Mouse (Mus musculus): Measurements from ENCODE around the gene Cfap126. TPM values are rescaled to one million over a fixed set of nuclear protein-coding genes. Genes with fewer than 3 reads are reported as not detected.

The Cfap126 gene
- total RNA-seq, 2 experiments from 2014 or later, result 1.2 TPM; not detected in 1

DNA sequence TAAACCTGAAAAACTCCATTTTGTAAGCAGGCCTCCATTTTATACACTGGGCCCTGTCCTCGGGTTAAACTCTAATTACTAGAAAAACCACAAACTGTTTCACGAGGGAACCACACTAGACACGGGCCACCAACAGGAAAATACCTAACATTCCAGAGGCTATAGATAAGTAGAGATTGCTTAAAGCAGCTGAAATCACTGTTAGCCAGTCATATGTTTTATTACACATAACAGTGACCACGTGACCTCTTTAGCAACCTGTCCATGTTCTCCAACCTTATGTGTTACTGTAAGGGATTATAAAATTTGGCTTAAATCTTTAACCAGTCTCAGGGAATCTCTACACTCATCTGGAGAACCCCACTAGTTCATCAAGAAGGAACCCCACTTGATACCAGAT is 19.3 kb upstream of the Cfap126 start:
- no peak for DNase-seq (ENCODE audit: low spot score in 2 of 2)

DNA sequence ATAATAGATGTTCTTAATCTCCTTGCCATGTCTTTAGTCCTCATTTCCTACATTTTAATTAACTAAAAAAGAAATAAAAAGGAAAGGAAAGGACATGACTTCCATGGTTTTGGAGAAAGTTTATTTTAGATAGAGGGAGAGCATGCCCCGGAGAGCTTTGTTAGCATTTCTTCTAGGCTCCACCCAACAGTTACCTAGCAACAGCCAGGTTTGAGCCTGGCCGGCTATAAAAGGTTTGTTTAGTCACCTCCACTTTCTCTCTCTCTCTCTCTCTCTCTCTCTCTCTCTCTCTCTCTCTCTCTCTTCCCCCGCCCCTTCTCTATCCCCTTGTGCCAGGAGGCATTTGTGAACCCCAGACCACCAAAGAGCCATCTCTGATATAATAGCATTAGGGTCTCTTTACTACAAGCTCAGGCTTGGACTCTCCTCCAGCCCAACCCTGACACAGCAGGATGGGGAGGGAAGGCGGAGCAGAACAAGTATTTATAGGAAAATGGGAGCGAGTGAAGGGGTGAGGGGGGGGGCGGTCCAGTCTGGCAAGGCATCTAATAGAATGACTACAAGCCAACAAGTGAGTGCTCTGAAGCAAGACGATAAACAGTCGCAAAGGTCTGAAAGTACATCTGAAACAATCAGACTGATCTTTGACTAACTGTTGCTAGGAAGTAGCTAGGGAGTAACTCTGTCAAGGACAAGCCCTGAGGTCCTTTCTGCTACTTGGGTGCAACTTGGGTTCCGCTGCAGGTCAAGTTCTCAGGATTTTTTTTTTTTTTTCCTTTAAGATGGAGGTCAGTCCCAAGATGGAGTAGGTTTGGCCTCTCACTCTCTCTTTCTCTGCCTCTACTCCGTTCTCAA is 17.4 kb upstream of the Cfap126 start:
- no peak for DNase-seq (ENCODE audit: low spot score in 2 of 2)

DNA sequence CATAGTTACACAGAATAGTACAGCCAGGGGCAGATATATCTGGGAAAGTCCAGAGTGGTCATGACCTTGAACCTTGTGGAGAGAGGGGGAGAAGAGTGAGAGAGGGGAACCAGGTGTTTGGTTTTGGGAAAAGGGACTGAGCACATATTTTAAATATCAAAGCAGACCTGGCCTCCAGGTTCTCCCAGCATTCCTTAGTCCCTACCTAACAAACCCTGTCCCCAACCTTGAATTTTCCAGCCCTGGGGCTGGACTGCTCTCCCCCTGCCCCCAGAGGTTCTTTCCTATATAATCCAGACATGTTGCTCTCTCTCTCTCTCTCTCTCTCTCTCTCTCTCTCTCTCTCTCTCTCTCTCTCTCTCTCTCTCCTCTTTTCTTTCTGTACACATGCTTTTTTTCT is 16.6 kb upstream of the Cfap126 start:
- DNase-seq (ENCODE audit: low spot score in 2 of 2), result no peak

DNA sequence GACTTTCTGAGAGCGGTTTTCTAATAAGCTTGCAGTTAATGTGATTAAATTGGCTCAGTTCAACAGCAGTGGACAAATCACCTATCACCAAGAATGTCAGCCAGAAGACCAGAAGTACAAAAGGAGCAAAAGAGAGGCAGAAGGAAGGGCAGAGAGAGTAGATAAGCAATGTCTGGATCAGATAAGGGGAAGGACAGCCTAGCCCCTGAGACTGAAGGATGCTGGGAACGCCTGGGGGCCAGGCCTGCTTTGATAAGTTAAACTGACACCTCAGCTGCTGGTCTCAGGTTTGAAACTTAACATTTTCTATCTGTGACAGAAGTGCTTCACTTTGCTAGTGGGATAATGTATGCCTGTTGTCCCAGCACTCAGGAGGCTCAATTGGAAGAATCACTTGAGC is 16.1 kb upstream of the Cfap126 start:
- no peak for DNase-seq (ENCODE audit: low spot score in 2 of 2)

DNA sequence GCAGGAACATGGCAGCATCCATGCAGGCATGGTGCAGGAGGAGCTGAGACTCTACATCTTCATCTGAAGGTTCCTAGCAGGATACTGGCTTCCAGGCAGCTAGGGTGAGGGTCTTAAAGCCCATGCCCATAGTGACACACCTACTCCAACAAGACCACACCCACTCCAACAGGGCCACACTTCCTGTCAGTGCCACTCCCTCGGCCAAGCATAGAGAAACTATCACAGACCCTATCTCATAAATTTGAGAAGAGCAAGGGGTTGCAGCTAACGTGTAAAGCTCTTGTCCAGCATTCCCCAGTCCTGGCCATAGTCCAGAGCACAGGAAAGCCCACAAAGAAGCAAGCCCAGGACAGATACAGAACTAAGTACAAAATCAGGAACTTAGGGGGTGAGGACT is 12.7 kb upstream of the Cfap126 start:
- no peak for DNase-seq (ENCODE audit: low spot score in 2 of 2)

DNA sequence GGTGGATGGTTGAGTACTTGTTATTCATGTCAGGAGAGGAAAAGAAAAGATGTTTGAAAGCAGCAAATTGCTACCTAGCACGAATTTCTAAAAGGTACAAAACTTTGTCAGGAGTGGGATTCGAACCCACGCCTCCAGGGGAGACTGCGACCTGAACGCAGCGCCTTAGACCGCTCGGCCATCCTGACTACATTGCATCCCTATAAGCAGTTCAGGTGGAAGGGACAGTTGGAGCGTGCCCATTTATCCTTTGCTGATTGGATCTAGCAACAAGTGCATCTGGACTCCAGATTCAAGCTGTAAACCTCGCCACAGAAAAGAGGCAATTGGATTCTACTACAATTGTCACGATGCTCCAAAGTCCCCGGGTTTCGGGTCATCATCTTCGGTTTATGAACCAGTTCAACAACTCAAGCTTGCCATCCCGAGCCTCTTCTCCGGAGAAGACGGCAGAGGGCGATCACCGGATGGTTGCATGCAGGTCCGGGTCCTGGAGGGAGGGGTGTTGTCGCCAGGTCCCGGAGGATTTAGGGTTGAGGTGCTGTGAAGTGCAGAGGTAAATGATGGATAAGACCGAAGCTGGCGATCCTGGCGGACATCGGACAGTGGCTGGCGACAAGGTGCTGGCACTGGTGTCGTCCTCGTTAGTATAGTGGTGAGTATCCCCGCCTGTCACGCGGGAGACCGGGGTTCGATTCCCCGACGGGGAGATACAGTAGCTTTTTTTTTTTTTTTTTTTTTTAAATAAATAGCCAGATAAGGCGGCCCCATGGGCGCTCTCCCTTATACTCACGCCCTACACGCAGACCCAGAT is 11.8 kb upstream of the Cfap126 start:
- peak; percentile 70 to 80 for DNase-seq (ENCODE audit: low spot score in 2 of 2)

DNA sequence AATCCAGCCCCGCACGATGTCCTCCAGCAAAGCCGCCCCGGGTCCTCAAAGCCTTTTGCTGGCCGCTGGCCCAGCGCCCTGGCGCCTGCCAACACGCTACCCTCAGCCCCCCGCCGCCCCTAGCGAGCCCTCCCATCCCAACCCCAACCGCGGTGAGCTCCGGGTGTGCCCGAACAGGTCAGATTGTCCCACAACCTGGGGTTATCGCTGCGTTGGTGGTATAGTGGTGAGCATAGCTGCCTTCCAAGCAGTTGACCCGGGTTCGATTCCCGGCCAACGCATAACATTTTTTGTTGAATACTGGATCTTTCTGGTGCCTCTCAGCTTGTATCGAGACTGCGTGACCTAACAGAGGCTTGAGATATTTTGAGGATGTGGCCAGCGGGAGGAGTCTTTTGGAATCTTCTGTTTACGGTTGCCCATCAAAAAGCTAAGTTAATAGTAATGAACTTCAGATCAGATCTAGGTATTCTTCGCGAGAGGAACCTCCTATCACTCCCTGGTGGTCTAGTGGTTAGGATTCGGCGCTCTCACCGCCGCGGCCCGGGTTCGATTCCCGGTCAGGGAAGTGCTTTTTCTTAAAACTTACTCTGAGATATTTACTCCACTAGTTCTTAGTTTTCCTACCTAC is 11.1 kb upstream of the Cfap126 start:
- peak; percentile 61 to 76 for DNase-seq (ENCODE audit: low spot score in 2 of 2)

DNA sequence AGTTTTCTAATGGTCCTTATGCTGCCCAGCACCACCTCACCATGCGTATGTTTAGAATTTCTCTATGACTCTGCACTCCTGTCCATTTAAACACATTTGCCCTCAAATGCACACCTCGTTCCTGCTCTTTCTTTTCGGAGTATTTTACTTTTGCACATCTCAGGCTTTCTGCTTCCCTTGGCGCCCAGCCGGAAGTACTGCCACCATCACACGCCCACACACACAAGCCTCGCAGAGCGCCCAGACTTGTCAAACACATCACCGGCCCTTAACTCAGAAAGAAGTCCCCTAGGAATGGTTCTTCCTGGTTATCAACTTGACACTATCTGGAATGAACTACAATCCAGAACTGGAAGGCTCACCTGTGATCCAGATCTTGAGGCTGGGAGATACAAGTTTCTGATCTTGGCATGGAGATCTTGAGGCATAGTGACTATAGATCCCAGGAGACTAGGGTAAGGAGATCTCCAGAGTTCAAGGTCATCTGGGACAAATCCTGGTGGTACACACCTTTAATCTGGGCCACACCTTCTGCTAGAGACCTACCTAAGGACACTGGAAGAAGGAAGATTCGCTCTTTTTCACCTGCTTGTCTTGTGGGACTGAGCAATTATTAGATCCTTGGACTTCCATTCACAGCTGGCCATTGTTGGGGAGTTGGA is 10.4 kb upstream of the Cfap126 start:
- no peak for DNase-seq (ENCODE audit: low spot score in 2 of 2)

DNA sequence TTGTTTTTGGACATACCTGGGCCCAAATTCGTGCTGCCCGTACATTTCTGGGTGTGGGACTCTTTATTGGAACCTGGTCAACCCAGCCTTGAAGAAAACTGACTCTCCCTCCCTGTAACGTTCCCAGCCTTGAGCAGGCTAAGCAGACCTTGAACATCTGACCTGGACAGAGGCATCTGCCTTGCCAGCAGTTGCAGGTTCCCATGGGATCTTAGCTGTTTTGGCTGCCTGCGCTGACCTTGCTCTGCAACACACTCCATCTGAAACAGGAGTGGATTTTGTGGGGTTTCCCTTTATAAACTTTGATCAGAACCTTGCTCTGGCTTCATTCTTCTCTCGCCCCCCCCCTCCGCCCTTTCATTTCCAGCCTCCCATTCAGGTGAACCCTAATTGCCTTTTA is 8.5 kb upstream of the Cfap126 start:
- DNase-seq (ENCODE audit: low spot score in 2 of 2), result no peak

DNA sequence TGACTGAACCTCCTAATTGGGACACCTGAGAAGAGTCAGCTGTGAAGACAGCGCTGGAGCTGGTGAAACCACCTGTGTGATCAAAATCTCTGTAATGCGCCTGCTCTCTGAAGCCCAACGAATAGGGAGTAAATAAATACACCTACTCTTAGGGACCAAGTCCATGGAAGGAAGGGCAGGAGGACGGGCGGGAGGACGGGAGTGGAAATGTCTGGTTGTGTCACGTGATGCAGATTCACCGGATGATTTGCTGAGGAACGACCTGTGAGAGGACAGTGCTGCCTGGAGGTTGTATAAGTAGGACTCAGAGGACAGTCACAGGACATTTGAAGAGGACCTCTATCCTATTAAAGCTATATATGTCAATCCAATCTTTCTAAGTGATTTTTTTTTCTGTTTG is 4.1 kb upstream of the Cfap126 start:
- DNase-seq (ENCODE audit: low spot score in 2 of 2), result no peak

DNA sequence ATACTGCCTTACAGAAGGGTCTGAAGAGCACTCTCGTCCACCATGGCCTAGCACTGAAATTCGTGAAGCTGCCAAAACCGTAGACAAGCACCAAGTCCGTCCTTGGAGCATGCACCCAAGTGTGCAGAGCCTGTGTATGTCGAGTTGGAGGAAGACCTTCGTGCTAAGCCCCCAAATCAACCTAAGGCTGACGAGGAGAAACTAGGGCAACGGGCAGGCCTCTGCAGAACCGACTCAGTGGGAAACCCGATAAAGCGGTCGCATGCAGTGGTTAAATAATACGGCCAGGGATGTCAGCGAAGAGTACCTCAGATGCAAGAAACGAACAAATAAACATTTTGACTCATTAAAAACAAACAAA is 3.1 kb upstream of the Cfap126 start:
- no peak for DNase-seq (ENCODE audit: low spot score in 2 of 2)

DNA sequence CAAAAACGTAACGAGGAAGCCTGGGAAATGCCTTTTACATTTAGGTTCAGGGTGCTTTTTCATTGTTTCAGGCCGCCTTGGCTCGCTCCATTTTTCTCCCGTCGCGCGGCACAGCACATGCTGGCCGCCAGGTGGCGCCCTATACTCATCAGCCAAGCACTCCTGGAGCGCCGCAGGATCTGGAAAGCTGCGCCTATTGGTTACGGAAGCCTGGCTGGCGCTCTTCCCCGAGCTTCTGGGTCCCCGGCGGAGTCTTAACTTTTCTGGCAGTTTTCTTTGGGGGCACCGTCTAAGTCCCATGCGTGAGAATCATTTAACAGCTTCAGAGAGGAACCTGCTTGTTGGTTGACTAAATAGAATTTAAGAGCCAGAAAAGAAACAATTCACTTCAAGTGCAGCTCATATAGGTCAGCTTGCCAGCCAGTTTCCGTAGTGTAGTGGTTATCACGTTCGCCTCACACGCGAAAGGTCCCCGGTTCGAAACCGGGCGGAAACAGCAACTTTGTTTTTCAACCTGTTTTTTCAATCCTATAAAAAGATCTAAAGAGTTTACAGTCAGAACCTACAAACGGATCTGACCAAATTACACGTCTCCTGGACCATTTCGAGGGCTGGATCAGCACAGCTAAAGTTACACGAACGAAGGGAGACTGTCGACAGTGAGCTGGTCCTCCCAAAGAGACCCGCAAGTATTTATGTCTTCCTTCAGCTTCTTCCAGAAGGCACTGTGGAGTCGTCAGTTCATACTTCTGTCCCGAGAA is 2.5 kb upstream of the Cfap126 start:
- DNase-seq (ENCODE audit: low spot score in 2 of 2), result peak; percentile 83 to 92

DNA sequence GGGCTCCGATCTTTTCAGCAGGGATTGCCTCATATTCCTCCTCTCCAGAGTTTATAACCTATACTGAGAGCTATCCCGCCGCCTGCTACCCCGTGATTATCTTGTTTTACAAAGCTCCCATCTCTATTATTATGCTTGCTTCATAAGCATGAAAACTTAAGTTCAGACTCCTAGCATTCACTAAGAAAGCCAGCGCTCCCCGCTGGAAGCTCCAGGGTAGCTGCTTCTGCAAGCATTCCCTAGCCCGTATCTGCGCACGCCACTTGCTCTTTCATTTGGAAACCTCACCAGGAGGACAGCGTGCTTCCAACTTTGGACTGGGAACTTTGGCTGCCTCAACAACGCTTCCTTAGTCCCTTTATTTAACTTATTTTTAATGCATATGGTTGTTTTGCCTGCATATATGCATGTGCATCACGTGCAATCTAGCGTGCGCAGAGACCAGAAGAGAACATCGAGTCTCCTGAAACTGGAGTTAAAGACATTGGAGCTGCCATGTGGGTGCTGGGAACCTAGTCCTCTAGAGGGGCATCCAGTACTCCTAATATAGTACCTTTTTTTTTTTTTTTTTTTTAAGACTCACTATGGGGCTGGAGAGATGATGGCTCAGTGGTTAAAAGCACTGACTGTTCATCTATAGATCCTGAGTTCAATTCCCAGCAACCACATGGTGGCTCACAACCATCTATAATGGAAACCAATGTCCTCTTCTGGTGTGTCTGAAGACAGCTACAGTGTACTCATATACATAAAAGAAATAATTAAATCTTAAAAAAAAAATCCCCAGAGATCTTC is 1.7 kb upstream of the Cfap126 start:
- peak in 1 of 2 experiments; percentile 36 for DNase-seq (ENCODE audit: low spot score in 2 of 2)

DNA sequence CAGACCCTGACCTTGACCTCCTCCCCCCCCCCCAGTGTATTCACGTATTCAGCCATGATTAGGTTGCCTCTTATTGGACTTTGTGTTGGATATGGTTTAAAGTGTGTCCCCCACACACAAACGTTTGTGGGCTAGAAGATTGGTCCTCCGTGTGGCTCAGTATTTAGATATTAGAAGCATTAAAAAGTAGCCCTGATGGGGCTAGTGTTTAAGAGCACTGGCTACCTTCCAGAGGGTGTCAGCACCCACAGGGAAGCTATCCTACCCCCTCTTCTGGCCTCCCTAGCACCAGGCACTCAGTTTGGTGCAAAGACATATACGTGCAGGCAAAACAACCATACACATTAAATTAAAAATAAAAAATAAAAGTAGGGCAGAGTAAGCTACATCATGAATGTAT is 732 bp upstream of the Cfap126 start:
- no peak for DNase-seq (ENCODE audit: low spot score in 2 of 2)

DNA sequence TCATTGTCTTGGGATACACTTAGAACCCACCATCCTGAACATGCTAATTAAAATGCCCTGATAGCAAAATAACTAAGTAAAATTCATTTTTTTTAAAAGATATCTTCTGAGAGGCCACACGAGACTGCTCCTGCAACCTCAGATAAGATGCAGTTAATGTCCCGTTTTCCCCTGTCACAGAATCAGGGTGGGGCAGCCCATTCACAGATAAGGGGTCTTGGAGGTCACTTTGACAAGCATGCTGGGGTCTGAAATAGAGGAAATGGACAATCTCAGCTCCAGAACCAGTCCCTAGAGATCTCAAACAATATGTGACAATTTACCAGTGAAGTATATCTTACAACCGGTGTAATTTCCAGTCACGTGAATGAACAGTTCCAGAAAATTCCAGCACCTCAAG is 2.6 kb downstream of the Cfap126 start:
- DNase-seq (ENCODE audit: low spot score in 2 of 2), result no peak

DNA sequence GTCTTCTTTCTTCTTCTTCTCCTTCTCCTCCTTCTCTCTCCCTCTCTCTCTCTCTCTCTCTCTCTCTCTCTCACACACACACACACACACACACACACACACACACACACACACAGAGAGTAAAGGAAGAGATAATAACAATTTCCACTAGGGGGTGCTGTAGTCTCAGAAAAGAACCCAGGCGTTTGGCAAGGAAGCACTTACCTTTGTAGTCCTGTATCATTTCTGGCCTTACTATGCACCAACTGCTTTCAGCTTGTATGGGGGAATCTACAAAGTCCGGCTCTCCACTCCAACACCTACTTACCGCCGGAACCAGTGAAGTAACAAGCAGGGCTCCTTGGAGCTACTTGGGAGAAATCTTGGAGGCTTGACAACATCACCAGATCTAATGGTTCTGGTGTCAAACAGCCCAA is 4.6 kb downstream of the Cfap126 start:
- DNase-seq (ENCODE audit: low spot score in 2 of 2), result peak in 1 of 2 experiments; percentile 27

DNA sequence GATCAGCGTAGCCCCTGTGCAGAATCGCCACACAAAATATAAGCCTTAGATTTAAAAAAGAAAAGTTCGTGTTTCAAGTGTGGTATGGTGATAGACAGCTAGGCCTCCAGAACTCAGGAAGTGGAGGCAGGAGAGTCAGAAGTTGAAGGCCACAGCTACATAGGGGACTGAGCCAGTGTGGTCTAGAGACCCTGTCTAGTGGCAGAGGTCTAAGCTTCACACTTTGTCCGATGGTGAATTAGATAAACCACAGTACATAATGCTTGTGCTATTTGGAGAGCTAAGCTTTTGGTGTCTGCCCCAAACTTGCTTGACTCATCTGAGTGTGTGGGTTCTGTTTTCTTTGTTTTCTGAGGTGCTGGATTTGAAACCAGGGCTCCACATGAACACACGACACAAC is 5.3 kb downstream of the Cfap126 start:
- DNase-seq (ENCODE audit: low spot score in 2 of 2), result no peak

DNA sequence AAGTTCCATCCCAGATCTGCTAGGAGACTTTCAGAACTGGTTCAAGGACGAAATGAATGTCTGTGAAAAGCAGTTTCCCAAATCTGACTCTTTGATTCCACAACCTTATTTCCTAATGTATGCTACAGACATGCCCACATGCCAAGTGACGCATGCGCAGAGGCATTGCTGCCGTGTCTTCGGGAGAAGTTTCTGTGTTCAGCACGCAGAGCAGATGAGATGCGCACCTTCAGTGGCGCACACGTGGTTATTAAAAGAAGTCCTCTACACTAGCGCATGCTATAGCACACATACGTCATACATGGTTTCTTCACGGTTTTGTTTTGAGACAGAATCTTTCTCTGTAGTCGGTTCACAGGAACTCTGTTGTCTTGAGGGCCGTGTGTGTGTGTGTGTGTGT is 5.7 kb downstream of the Cfap126 start:
- no peak for DNase-seq (ENCODE audit: low spot score in 2 of 2)

DNA sequence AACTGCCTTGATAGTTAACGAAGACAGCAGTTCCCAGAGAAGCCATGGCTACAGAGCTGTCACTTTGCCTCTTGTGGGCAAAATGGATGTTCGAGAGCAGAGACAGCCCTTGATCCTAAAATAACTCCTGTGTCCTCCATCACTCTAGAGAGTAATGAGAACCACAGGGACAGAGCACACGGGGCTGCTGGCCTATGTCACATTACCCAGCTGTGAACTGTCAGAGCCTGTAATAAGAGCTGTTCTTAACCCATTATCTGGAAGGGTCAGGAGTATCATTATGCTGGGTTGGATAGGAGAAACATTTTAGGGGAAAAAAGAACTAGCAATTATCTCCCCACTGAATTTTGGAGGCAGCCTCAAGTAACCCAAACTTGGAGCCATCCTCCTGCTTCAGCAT is 7.2 kb downstream of the Cfap126 start:
- DNase-seq (ENCODE audit: low spot score in 2 of 2), result no peak

DNA sequence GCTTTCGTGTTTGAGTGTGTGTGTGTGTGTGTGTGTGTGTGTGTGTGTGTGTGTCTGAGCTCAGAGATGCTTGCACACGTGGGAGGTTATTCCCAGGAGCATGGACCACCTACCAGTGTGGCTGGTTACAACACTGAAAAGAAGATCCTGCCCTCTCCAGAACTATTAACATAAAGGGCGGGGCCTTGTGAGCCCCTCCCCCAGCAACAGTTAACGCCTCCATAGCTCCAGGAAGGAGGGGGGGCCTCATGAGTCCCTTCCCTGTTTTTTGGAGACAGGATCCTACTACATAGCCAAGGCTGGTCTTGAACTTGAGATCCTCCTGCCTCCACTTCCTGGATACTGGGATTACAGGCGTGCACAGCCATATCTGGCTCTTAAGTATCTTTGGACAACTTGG is 8.1 kb downstream of the Cfap126 start:
- no peak for DNase-seq (ENCODE audit: low spot score in 2 of 2)

All from gastrocnemius, postnatal 4 days (tissue).